Mouse (Mus musculus): ENCODE results near the gene Kif1a.

DNA sequence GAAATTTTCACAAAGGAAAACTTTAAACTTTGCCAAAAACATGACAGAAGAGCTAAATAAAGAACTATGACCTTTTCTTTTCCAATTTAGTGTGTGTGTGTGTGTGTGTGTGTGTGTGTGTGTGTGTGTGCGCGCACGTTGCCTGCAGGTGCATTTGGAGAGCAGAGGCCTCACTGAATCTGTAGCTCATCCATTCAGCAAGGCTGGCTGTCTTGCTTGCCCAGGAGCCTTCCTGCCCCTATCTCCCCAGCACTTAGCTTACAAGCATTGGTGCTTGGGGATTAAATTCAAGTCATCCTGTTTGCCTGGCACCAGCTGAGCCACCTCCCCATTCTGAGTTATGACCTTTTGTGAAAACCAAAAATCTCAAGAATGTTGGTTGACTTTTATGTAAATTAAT, 9.2 kb downstream of the Kif1a start:
- TF ChIP-seq CTCF (IDR thresholded peaks at IDR 0.05; ENCODE audit: low read depth) (no peak), EP300 (IDR thresholded peaks at IDR 0.05; ENCODE audit: low read depth) (no peak)

All from heart, postnatal 0 days (tissue).